Mouse (Mus musculus) splenic B cell, adult 2 months (primary cell): Measurements from ENCODE around the gene Cbll1.
A peak's percentile ranks its signal among the peaks of the same experiment; 100 is the strongest.
"Not testable (repeated sequence)": the region's sequence is repeated elsewhere in the genome, so short reads cannot be mapped to it uniquely, and the experiment has no call there.

Experiments used
- DNase-seq: peaks from one replicate; pipeline ENCODE4 v3.0.0-alpha.2; 2011; ENCODE audit warnings: low read depth, low spot score
- H3K27me3 ChIP-seq: 2 replicates; pipeline ENCODE4 v1.6.1; 2012; ENCODE audit warnings: mild to moderate bottlenecking, low read length, moderate library complexity, mixed read lengths; ENCODE audit not compliant: control insufficient read depth, poor library complexity, insufficient read depth, severe bottlenecking
- H3K36me3 ChIP-seq: 2 replicates; pipeline ENCODE4 v1.6.1; 2012; ENCODE audit warnings: mild to moderate bottlenecking, low read length, moderate library complexity, mixed read lengths; ENCODE audit not compliant: control insufficient read depth, poor library complexity, insufficient read depth, severe bottlenecking

Cbll1 gene

DNA sequence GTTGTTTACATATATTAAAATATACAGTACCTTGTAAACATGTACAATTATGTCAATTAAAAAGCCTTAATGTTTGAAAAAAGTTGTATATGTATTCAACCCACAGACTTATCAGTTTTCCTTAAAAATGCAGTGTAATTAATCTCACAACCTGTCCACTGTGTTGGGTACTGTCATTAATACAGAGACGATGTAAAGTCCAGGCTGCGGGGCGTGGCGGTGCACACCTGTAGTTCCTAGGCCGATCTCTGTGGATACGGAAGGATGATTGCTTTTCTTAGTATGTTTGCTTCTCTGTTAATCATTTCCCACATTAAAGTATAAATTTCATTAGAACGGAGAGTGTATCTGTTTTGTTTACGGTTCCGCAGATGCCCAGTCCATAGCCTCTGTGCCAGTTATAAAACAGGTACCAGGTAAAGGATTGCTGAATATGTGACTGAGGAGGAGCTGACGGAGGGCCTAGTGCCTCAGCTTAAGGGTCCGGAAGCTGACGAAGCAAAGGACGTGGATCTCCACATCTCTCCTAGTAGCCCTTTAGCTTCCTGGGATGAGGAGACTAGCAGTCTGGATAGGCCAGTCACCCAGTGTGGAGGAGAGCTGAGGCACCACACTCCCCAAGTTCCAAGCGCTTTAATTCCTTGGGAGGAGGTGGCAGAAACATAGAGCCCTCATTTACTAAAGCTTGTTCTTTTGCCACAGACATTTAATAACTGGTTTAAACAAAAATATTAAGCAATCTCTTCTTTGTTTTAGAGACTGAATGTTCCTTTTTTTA lies 13.4 kb upstream of the Cbll1 start:
- Histone ChIP-seq H3K27me3 (no peaks in the 10 kb centered on the region), H3K36me3 (no peaks in the 10 kb centered on the region)
- no peak for DNase-seq

DNA sequence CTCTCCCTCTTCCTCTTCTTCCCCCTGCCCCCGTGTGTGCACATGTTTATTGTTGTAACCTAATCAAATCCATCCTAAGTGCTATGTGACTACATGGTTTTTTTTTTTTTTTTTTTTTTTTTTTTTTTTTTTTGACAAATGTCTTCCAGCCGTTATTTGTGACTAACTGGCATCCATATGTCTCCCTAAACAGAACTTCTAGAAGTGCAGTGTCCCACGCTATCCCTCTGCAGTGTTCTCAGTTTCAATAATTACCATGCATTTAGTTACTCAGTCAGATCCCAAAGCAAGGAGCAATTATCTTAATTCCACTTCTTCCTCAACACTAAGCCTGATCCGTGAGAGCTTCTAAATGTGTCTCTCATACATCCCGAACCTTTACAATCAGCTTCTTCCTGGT lies 11.8 kb upstream of the Cbll1 start:
- no peak for DNase-seq
- Histone ChIP-seq H3K36me3 (no peaks in the 10 kb centered on the region), H3K27me3 (no peaks in the 10 kb centered on the region)

DNA sequence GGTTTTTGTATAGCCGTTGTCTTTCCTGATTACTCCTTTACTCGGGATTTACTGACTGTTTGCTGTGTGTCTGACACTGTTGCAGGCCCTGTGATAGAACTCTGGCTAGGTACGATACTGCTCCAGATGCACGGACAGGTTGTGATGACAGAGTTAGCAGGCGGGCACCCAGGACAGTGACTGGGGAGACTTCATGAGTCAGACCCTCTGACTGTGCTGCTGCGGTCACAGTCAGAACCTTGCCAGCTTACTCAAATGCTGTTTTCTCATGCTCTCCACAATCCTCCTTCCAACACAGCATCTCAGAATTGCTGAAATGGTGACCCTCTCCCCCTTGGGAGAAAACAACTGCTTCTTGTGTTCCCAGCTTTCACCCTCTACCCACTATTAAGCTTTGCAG lies 9.1 kb upstream of the Cbll1 start:
- Histone ChIP-seq H3K36me3 (no peaks in the 10 kb centered on the region), H3K27me3 (no peaks in the 10 kb centered on the region)
- DNase-seq: no peak

DNA sequence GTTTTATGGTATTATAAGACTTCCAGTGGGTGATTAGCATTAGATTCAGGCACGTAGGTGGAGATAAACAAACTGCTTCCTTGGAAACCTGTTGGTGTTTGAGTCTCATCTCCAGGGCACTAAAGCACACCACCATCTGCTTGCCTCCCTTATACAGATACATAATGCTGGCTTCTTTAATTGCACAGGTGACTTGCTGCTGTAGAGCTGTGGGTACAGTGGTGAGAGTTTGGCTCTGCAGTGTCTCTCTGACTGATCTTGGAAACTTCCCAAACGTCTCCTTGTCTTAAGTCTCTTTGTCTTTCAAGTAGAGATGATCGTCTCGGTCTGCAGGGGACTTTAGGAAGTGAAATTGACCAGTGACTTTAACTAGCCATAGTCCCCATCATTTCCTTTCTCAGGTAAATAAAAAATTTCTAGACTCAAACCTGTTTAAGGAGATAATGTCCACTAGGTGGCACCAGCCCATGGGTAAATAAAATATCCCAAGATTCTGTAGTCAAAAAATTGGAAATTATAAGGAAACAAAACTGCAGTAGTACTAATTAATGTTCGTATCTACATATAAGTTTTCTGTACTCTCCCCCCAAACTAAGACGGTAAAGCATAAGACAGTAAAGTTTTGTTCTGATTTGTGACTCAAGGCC lies 8.4 kb upstream of the Cbll1 start:
- no peaks in the 10 kb centered on the region for H3K27me3 ChIP-seq

DNA sequence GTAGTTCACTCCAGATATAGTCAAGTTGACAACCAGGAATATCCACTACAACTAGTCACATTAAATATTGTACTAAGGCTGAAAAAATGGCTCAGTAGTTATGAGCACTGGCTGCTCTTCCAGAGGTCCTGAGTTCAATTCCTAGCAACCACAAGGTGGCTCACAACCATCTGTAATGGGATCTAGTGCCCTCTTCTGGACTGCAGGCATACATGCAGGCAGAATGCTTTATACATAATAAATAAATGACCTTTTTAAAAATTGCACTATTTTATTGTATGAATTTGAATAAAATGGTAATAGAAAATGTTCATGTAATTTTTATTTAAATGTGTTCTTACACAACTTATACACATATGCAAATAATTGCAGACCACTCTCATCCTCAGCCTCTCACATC lies 3.8 kb upstream of the Cbll1 start:
- no peaks in the 10 kb centered on the region for H3K27me3 ChIP-seq
- no peaks in the 10 kb centered on the region for H3K36me3 ChIP-seq
- peak; percentile 20 for DNase-seq

More for the DNA sequence above, 8.4 kb upstream of the Cbll1 start:
- peak; percentile 49 for DNase-seq
- H3K36me3 ChIP-seq: no peaks in the 10 kb centered on the region

DNA sequence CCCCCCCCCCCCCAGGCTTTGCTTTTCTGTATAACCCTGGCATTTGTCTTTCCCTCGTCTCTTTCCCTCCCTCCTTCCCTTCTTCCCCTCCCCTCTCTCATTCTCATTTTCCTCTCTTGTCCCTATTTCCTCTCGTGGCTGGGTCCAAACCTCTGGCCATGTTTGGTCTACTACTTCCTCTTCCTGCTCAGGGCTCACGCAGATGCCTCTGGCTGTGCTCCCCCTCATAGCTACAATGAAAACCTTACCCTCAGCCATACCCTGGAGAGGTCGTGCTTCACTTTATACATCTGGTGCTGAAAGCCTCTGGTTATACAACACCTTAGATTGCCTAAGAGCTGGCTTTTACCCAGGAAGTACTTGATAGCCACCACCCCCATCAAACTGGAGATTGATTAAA lies 1.9 kb upstream of the Cbll1 start:
- Histone ChIP-seq H3K27me3 (no peaks in the 10 kb centered on the region), H3K36me3 (no peaks in the 10 kb centered on the region)
- peak; percentile 14 for DNase-seq

DNA sequence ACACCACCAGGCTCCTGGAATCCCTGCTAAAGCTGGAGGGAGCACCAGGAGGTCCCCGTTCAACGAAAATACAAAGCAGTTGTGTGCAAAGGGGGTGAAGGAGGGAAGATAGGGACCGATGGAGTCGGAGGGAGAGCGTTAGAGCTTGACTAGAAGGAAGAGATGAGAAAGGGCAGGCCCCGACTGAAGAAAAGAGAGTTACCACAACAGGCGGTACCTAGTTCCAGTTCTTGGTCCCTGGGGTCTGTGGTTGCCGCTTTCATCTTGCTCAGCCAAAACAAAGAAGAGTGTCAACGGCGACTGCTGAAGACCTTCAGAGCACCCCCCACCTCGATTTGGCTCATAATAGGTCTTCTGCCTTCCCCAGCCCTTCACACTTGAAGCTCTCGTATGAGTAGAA lies 780 bp upstream of the Cbll1 start:
- peak; percentile 68 for DNase-seq
- Histone ChIP-seq H3K36me3 (no peaks in the 10 kb centered on the region), H3K27me3 (no peaks in the 10 kb centered on the region)

DNA sequence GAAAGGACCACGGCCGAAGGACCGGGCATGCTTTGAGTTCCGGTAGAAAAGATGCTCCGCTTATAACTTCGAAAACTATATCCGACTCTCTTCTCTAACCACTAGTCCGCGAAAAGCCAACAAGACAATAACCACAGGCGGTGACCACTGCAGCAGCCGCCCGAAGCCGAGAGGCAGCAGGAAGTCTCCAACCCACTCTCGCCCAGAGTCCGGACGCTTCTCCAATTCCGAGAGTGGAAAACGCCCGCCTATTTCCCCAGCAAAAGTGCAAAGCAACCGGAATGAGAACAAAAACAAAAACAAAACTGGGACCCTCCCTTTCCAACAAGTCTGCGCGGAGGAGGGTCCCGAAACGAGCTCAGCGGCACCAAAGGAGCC lies 491 bp downstream of the Cbll1 start:
- DNase-seq: peak; percentile 36
- Histone ChIP-seq H3K36me3 (peaks cover 5% of the 10 kb centered on the region), H3K27me3 (no peaks in the 10 kb centered on the region)

DNA sequence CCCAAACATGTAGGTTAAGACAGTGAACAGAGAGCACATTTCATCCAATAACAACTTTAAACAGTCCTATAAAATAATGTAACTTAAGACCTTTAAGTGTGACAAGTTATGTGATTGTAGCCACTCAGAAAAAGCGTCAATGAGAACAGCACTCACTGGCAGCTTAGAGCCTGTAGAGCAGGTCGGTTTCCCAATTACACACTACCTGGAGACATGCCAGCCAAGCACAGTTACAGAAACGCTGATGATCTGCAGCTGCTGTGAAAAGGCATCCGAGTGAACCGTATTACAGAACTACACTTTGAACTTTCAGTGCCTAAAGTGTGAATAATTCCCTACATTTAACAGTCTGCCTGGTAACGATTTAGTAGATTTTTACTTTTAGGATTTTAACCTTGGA lies 13.0 kb downstream of the Cbll1 start:
- H3K36me3 ChIP-seq: peaks cover 10% of the 10 kb centered on the region
- DNase-seq: no peak
- H3K27me3 ChIP-seq: no peaks in the 10 kb centered on the region

DNA sequence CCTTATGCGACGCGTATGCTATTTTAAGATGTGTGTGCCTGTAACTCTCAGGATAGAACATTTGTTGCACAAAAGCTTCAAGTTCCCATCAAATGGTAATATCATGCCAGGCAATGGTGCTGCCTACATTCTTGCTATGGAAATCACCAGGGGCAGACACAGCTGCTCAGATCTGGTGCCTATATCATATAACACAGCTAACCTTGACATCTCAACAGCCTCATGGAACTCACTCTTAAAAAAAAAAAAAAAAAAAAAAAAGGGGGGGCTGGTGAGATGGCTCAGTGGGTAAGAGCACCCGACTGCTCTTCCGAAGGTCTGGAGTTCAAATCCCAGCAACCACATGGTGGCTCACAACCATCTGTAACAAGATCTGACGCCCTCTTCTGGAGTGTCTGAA lies 21.2 kb downstream of the Cbll1 start:
- H3K27me3 ChIP-seq, DNase-seq, H3K36me3 ChIP-seq: not testable (repeated sequence)

DNA sequence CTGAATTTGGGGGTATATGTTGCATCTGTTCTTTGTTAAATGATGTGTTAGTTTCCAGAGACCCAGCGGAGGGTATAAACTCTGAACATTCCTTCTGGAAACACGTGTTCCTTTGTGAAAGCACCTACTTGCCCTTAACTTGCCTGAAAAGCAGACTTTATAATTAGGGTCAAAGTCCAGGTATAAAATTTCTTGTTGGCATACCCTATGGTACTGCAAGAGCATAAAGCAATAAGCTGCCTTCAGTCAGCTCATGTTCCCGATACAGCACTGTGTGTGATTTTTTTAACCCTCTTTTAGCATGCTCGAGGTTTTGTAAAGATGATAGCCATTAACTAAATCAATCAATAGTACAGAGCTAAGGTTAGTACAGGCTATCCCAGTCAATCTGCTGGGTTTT lies 36.8 kb downstream of the Cbll1 start:
- H3K36me3 ChIP-seq: no peaks in the 10 kb centered on the region
- no peak for DNase-seq

DNA sequence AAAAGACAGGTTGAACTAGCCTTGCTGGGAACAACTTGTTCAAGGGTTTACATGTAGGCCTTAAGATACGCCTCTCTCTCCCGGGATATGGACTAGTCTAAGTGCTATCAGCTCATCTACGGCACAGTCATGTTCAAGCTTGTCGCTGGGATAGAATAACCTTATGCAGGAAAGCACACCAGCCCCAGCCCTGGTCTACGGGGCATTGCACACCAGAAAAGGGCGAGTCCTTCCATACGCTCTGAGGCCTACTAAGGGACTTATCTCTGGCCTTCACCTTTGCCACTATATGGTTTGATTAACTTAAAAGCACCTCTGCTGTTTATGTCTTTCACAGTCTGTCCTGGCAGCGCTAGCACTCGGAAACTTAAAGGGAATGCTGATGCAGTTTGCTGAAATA lies 38.0 kb downstream of the Cbll1 start:
- DNase-seq: no peak
- Histone ChIP-seq H3K27me3 (no peaks in the 10 kb centered on the region), H3K36me3 (no peaks in the 10 kb centered on the region)

More for the DNA sequence above, 36.8 kb downstream of the Cbll1 start:
- no peaks in the 10 kb centered on the region for H3K27me3 ChIP-seq

DNA sequence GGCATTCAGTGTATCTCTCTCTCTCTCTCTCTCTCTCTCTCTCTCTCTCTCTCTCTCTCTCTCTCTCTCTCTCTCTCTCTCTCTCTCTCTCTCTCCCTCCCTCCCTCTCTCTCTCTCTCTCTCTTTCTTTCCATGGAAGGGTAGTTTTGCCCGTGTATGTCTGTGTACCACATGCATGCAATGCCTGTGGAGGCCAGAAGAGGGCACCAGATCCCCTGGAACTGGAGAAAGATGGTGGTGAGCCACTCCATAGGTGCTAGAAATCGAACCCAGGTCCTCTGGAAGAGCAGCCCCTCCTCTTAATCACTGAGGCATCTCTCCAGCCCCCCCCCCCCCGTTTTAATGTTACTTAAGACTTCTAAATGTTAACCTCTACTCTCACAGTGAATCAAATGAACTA lies 39.1 kb downstream of the Cbll1 start:
- not testable (repeated sequence) for H3K27me3 ChIP-seq, H3K36me3 ChIP-seq
- DNase-seq: peak; percentile 18

DNA sequence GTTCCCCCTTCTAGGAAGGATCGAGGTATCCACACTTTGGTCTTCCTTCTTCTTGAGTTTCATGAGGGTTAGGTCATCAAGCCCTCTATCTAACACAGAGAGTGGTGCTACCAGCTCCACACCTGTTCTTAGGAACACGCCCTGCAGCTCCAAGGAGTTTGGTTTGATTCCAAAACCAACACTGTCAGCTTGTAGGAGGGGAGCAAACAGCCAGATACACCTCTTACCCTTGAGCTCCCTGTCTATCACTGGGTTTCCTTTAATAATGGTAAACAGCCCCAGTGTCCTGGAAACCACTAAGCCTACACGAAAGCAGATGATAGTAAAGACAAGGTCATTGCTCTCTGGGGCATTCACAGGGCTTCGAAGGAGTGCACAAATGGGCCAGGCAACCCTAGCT lies 40.9 kb downstream of the Cbll1 start:
- no peak for DNase-seq
- H3K36me3 ChIP-seq: no peaks in the 10 kb centered on the region
- H3K27me3 ChIP-seq: no peaks in the 10 kb centered on the region

DNA sequence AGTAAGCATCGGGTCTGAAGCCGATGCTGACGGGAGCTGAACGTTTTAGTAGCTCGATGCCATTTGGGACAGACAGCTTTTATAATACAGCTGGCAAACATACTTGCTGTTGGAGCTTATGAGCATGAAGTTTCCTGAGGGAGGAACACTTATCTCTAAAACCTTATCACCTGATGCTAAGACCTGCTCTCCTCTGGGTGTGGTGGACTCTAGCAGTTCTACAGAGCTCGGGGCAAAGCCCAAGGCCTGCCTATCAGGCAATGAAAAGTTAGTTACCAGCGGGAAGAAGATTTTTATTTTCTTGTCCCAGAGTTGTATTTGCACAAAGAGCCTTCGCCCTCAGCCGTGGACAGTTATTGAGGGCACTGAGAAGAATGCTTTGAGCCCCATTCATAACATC lies 43.1 kb downstream of the Cbll1 start:
- Histone ChIP-seq H3K36me3 (no peaks in the 10 kb centered on the region), H3K27me3 (no peaks in the 10 kb centered on the region)
- DNase-seq: no peak

DNA sequence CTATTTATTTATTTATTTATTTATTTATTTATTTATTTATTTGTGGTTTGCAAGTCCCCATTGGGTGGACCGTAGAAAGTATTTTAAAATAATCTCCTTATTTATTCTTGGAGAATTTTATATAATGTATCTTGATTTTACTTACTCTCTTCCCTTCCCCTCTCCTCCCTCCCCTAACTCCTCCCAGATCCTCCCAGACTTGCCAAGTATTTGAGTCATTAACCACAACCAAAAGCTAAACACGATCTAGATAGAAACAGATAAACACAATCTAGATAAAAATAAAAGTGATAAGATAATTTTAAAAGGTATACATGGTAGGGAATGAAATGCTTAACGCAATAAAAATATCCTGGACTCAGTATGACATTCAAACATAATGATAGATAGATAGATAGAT lies 50.1 kb downstream of the Cbll1 start:
- Histone ChIP-seq H3K27me3 (no peaks in the 10 kb centered on the region), H3K36me3 (no peaks in the 10 kb centered on the region)
- DNase-seq: no peak
